Mouse (Mus musculus) forebrain, embryonic 14.5 days (tissue): ENCODE data around the gene Gfpt2. TPM values are rescaled to one million over a fixed set of nuclear protein-coding genes. Genes with fewer than 3 reads are reported as not detected.

Experiments used
- ATAC-seq: fragments of 200-750 bp; cut with Nextera tagmentation; 2 replicates; pipeline ENCODE4 v1.8.0; 2017; ENCODE audit warnings: mild to moderate bottlenecking, moderate library complexity
- DNase-seq: peaks from one replicate; pipeline ENCODE4 v3.0.0-alpha.2; 2015; ENCODE audit warnings: low spot score
- H3K27ac ChIP-seq: fragments of 300-500 bp; sonication (generic); 2 replicates; pipeline ENCODE4 v1.5.1; 2014; ENCODE audit warnings: low read depth, mild to moderate bottlenecking, control low read depth, low read length, moderate library complexity
- H3K27me3 ChIP-seq: fragments of 300-500 bp; sonication (generic); replicated peaks from 2 replicates; pipeline ENCODE4 v1.6.1; 2014; ENCODE audit warnings: low read length, control low read depth, mixed read lengths; ENCODE audit not compliant: control insufficient read depth, insufficient read depth
- H3K36me3 ChIP-seq: fragments of 300-500 bp; sonication (generic); 2 replicates; pipeline ENCODE4 v1.6.1; 2014; ENCODE audit warnings: low read length, control low read depth; ENCODE audit not compliant: control insufficient read depth, insufficient read depth
- H3K4me1 ChIP-seq: fragments of 300-500 bp; sonication (generic); 2 replicates; pipeline ENCODE4 v1.6.1; 2014; ENCODE audit warnings: antibody characterized with exemption, low read length, control low read depth; ENCODE audit not compliant: control insufficient read depth, insufficient read depth
- H3K4me2 ChIP-seq: fragments of 300-500 bp; sonication (generic); 2 replicates; pipeline ENCODE4 v1.6.1; 2014; ENCODE audit warnings: mild to moderate bottlenecking, control low read depth, low read length
- H3K4me3 ChIP-seq: fragments of 300-500 bp; sonication (generic); 2 replicates; pipeline ENCODE4 v1.5.1; 2014; ENCODE audit warnings: low read depth, low read length, control low read depth
- H3K9ac ChIP-seq: fragments of 300-500 bp; sonication (generic); 2 replicates; pipeline ENCODE4 v1.6.1; 2014; ENCODE audit warnings: mild to moderate bottlenecking, low read length, control low read depth, moderate library complexity
- H3K9me3 ChIP-seq: fragments of 300-500 bp; sonication (generic); replicated peaks from 2 replicates; pipeline ENCODE4 v1.6.1; 2016; ENCODE audit warnings: low read length, control low read depth, mixed read lengths; ENCODE audit not compliant: control insufficient read depth
- WGBS: fragments of 180-500 bp; shearing (Covaris S2); extraction: QIAGEN DNeasy Blood & Tissue Kit; methylation state at CpG from one replicate; pipeline ENCODE4 v1.1.7; 2014; 5-methylcytosine and 5-hydroxymethylcytosine counted together
- microRNA-seq: library from miRNA; unstranded; fragments of <30 nt; microRNA quantifications from one replicate; pipeline ENCODE4, GENCODE M21; 2016
- polyA plus RNA-seq: library from polyadenylated mRNA; unstranded; fragments of >200 nt; fragmentation: Nextera tagmentation; extraction: Ambion mirVana; gene quantifications from 2 replicates; pipeline ENCODE4 v1.2.1, GENCODE M21; 2014

The Gfpt2 gene
- polyA plus RNA-seq, 1 experiment from 2014 or later, result 6.0 TPM

DNA sequence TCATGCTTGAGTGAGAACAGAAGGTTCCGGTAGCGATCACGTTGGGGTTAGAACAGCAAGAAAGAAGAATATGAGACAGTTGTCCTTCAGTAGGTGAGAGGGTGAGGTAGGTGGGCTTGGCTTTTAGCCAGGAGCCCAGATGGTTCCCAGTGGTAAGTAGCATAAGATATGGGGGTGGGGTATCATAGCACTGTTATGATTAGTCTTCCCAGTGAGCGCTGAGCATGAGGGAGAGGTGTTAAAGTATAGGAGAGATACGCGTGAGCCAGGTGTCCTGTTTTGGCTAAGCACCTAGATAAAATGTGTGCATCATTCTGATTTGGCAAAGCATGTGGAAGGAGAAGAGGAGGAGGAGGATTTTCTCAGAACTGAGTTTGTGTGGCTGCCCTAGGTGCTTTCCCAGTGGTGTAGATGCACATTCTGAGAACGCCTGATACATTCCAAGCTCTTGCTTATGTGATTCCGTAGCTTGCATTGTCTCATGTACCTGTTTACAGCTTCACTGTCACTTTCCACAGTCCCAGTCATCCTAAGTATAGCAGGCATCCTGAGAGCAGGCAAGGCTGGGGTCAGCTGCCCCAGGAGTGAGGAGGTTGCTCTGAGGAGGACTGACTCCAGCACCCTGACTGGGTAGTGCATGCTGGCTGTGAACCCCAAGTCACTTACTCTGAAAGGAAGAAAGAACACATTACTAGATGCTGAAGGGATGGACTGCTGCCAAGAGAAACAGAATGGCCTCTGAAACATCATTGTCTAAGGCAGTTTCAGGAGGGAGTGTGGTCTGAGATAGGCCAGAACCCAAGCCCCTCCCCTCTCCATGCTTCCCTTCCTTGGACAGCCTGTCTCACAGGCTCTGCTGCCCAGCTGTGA is 83.2 kb downstream of the Gfpt2 start:
- Histone ChIP-seq H3K27me3 (no peaks in the 10 kb centered on the region), H3K4me2 (no peak overlapping the region), H3K9ac (no peak overlapping the region), H3K9me3 (no peaks in the 10 kb centered on the region), H3K36me3 (peaks cover 62% of the 10 kb centered on the region), H3K27ac (peak overlapping the region; percentile 71), H3K4me3 (no peak overlapping the region), H3K4me1 (peaks cover 8% of the 10 kb centered on the region; the same call in 1 of the 2 replicates)
- DNase-seq (peak; percentile 57), ATAC-seq (peak; percentile 69; the same call in 1 of the 2 replicates)
- WGBS, result 76% methylated on average over 8 of the region's 8 CpGs

DNA sequence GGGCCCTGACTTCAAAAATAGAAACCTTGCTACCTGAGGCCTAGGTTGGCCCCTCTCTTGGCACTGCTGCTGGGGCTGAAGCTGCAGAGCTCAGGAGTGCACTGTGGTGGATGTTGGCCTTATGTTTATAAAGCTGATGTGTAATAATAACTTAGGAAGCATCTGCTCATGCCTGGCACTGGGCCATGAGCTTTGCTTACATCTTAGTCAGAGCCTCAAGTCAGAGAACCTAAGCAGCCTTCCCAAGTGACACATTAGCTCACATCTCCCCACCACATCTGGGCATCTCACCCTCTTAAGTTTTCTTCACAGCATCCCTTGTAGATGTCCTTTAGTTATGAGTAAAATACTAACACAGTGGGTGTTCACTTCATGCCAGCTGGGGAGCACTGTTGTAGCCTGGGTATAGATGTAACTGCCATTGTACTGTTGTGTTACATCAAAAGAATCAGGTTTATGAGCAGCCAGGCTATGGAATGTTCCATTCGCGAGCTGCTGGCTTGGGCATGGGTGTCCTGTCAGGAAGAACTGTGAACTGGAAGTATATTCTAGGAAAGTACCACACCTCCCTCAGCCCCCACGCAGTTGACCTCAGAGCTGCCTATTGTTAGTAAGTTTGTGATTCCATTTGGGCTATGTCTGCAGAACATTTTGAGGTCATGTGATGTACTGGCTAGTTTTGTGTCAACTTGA is 86.1 kb downstream of the Gfpt2 start:
- WGBS, result 95% methylated on average over 3 of the region's 3 CpGs

DNA sequence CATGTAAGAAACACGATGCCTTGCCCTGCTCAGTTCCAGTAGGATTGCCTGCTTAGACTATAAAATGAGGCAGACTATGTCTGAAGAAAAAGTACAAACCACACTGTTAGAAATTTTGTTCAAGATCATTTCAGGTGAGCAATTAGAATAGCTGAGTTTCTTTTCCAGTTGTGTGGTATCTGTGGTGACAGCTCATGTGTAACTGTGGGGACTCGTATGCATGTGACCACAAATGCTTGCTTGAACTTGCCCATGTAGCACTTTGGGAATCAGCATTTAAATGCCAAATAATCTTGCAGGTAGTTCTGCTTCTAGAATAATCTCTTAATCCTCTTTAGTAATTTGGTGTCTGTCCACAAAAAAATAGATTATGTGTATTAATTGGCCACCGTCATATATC is 89.4 kb downstream of the Gfpt2 start:
- H3K27me3 ChIP-seq, result no peaks in the 10 kb centered on the region
- no peak overlapping the region for H3K4me2 ChIP-seq
- peaks cover 55% of the 10 kb centered on the region for H3K36me3 ChIP-seq
- WGBS, result 93% methylated on average over 3 of the region's 3 CpGs
- DNase-seq, result no peak
- no peak overlapping the region for H3K4me3 ChIP-seq
- no peak overlapping the region for H3K9ac ChIP-seq
- H3K9me3 ChIP-seq, result no peaks in the 10 kb centered on the region
- no peak for ATAC-seq
- no peak overlapping the region for H3K27ac ChIP-seq
- no peaks in the 10 kb centered on the region for H3K4me1 ChIP-seq

More for the DNA sequence above, 86.1 kb downstream of the Gfpt2 start:
- no peak for ATAC-seq
- Histone ChIP-seq H3K36me3 (peaks cover 53% of the 10 kb centered on the region), H3K4me2 (no peak overlapping the region), H3K9me3 (no peaks in the 10 kb centered on the region), H3K9ac (no peak overlapping the region), H3K4me1 (peaks cover 8% of the 10 kb centered on the region; the same call in 1 of the 2 replicates), H3K27me3 (no peaks in the 10 kb centered on the region), H3K4me3 (no peak overlapping the region), H3K27ac (no peak overlapping the region)
- DNase-seq, result no peak

Small RNA genes lying within 50 kb of the gene (microRNA-seq; reads per million reads assigned to microRNA genes)
- gene Gm23813, result not detected

Other genes with a start within 250 kb of the Gfpt2 start
- not detected in 2 replicates for gene Olfr1380, start 237.3 kb upstream of the Gfpt2 start, polyA plus RNA-seq
- 1.8 TPM in 2 replicates for gene Flt4, start 184.9 kb upstream of the Gfpt2 start, polyA plus RNA-seq
- gene Scgb3a1, start 130.6 kb upstream of the Gfpt2 start, polyA plus RNA-seq, result not detected in 2 replicates
- 56.3 and 58.8 TPM in 2 replicates for gene Cnot6, start 81.5 kb upstream of the Gfpt2 start, polyA plus RNA-seq
- gene Mapk9, start 52.6 kb downstream of the Gfpt2 start, polyA plus RNA-seq, result 43.6 and 49.1 TPM in 2 replicates
- gene Rasgef1c, start 107.7 kb downstream of the Gfpt2 start, polyA plus RNA-seq, result 10.9 and 15.6 TPM in 2 replicates
- gene Rnf130, start 231.2 kb downstream of the Gfpt2 start, polyA plus RNA-seq, result 55.9 and 72.6 TPM in 2 replicates